Mouse (Mus musculus) heart, postnatal 10 days (tissue): ENCODE measurements at regions not wholly inside any gene's neighbourhood (a gene's known extent, or its start where the extent isn't known, plus 50 kb on each side); places are given as distances from the start of the nearest gene placed in this dataset.

Source experiments
- DNase-seq, 2 experiments: peaks; one replicate each; pipeline ENCODE4 v3.0.0; 2021
- intact Hi-C: fragments of 180-260 bp; cut with DNase I; formaldehyde crosslinking; loops from one replicate; pipeline ENCODE4 v1.15.1; 2025

- intact Hi-C loops, result no loop called here
- DNase-seq, result no peak
These were observed 81.7 kb upstream of the Id2 start for GRCm38 (mm10) chr12:25178491-25179115.

DNA sequence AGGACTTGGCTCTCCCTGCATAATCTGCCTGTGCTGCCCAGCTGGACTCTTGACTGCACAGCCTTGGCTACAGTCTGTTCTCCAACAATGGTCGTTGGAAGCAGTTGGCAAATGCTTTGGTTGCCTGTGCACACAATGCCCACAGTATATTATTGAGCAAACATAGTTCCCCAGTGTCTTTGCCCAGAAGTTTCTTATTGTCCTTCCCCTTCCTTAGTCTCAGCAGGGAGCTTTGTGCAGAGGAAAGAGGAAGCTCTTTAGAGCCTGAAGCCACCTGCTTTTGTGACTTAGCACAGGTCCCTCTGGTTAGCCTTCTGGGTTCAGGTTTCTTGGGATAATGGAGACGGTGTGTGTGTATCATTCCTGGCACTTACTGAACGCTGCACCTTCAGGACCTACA lies 80.9 kb upstream of the Id2 start:
- intact Hi-C loops, result no loop called here
- no peak for DNase-seq

DNA sequence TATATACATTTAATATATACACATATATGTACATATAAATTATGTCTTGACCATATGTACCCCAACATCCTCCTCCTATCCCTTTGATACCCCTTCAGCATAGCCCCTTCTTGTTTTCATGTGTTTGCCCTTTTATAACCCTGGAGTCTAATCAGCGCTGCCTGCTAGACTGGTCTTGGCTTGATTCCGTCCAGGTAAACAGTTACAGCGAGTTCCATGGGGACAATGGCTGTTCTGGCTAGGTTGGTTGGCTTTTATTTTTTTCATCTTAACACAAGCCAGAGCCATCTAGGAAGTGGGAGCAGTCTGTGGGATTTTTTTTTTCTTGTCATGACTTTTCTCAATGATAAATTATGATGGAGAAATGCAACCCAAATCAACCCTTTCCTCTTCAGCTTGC lies 79.6 kb upstream of the Id2 start:
- DNase-seq, result no peak
- intact Hi-C loops, result no loop called here

- intact Hi-C loops, result no loop called here
- no peak for DNase-seq
These were observed 76.1 kb upstream of the Id2 start for GRCm38 (mm10) chr12:25173064-25173463.

- no peak for DNase-seq
- intact Hi-C loops, result no loop called here
These were observed 75.5 kb upstream of the Id2 start for GRCm38 (mm10) chr12:25172450-25172849.

GRCm38 (mm10) chr12:25169611-25170010 lies 72.7 kb upstream of the Id2 start:
- DNase-seq, result no peak
- intact Hi-C loops, result no loop called here

DNA sequence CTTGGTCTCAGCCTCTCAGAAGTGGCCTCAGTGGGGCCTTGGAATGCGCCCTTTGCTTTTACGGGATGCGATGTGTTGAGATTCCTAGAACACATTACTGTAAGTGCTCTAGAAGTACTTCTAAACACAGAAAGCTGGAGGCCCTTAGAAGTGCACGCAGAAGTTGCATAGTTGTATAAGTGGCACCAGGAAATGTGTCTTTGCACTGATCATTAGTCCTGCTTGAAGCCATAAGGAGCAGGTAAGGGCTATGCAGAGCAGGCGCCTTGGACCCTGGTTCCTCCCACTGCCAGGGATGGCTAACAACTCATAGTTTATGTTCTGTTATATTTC lies 71.2 kb upstream of the Id2 start:
- intact Hi-C loops, result no loop called here
- DNase-seq, result no peak

DNA sequence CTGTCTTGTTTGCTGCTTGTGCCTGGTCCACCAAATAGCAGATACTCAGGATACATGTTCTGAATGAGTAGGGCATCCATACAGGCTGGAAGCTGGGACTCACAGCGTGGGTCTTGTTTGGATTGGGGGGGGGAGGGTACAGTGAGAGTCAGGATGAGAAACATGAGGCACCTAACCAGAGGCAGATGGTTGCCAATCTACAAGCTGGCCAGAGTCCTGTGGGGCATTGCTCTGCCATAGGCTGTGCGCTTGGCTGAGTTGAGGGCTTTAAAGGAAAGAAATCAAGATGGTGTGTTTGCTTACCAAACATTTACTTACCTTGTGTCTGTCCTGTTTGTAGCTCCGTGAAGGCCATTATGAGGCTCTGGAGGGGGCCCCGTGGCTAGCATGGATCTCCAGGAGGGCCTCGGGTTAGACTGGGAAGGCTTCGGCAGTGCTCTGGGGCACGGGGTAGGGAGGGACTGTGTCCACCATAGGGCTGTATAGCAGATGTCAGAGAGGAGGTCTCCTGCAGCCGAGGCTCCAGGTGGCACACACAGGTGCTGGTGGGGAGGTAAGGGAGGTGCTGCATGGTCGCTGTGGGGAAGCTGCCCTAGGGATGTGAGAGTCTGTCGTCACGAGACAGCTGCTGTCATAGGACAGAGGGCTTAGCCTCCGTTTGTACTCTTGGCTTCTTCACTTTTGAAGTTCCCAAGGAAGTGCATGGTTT lies 70.7 kb upstream of the Id2 start:
- intact Hi-C loops, result no loop called here
- no peak for DNase-seq

DNA sequence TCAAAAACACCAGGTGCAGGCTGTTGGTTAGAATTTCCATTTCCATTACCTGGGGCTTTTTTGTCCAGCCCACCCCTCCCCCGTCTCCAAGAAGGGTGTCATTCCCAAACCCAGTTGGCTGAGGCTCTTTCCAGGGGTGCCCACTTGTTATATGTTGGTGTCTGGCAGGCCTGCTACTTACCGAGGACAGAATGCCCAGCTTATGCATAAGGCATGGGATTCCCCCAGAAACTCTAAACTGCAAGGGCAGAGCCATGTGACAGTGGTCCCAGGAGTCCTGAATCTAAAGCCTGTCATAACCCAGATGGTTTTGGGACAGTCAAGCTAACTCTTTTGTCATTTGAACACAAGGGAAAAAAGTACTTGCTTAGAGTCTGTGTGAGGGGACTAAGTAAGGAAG lies 69.6 kb upstream of the Id2 start:
- DNase-seq, result no peak
- intact Hi-C loops, result no loop called here

- intact Hi-C loops, result no loop called here
- DNase-seq, result peak in 1 of 2 experiments; percentile 38
These were observed 68.7 kb upstream of the Id2 start for GRCm38 (mm10) chr12:25165650-25166049.

DNA sequence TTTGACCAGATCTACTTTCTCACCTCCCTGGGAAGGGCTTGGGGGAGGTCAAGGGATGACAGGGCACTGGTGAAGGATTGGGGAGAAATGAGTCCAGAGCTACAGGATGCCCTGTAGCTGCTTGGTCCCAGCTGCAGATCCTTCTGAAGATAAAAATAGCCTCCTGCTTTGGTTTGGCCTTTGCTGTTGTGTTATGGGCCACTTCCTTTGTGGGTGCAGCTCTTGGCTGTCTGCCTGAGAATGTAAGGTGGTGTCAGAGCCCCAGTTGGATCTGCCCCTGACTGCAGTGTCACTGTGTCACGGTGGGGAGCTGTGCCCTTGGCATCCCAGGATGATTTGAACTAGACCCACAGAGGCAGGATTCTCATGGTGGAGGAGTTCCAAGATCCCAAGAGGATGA lies 67.8 kb upstream of the Id2 start:
- intact Hi-C loops, result no loop called here
- DNase-seq, result no peak

DNA sequence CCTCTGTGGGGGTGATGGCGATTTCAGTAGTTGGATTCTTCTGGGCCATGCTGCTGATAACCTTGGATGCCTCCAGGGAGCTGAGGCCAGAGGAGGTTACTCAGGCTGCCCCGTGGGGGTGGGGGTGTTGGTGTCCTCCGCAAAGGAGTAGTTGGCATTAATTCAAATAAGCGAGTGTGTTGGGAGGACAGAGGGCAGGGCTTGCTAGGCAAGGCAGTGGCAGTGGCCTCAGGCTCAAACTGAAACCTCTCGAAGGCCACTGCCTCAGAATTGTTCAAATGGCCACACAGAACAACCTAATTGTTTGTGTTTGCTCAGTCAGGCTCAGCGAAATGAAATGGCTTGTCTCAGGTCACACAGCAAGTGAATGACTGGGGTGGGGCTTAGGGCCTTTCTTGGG lies 66.6 kb upstream of the Id2 start:
- peak; percentile 39 to 43 for DNase-seq
- intact Hi-C loops, result no loop called here

GRCm38 (mm10) chr12:25162843-25163242 lies 65.9 kb upstream of the Id2 start:
- intact Hi-C loops, result no loop called here

GRCm38 (mm10) chr12:25161939-25162338 lies 65.0 kb upstream of the Id2 start:
- no peak for DNase-seq
- intact Hi-C loops, result loop anchor here (2.0 kb wide), 2 partner anchors 51 to 61 kb away; no protein-coding TSS in a partner anchor

More at GRCm38 (mm10) chr12:25162843-25163242, 65.9 kb upstream of the Id2 start:
- no peak for DNase-seq

- intact Hi-C loops, result loop anchor here (2.0 kb wide), 2 partner anchors 50 to 60 kb away; no protein-coding TSS in a partner anchor
- peak; percentile 56 to 62 for DNase-seq
These were observed 64.3 kb upstream of the Id2 start for GRCm38 (mm10) chr12:25160990-25161843.

DNA sequence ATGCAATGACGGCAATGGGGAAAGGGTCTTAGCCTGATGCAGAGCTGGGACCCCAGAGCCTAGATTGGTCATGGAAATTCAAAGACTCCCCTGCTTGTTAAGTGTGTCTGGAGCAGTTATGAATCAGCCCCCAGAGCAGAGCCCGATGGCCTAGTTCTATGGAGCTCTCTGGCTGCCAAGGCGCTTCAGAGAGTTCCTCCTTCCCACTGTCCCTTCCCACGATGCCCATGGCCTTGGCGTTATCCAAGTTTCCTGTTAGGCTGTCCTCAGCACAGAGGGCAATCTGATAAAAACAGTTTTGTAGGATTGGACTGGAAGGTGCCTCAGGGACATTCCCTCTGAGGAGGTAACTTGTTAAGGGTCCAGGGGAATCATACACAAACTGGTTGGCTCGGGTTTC lies 62.2 kb upstream of the Id2 start:
- no peak for DNase-seq
- intact Hi-C loops, result no loop called here

DNA sequence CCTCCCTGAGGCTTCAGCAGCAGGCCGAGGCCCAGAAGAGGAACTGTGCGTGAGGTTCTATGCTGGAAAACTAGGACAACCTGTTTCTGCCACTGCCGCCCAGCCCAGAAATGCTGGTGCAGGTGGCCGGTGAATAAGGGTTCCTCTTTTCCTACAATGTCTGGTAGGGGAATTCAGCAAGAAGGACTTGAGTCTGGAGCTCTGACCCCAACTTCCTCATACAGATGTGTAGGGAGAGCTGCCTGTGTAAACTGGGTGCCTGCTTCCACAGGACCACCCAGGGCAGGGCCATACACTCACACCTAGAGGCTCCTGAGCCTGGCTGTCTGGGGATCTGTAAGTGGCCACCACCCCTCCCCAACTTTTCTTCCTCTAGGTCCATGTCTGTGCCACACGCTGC lies 60.3 kb upstream of the Id2 start:
- no peak for DNase-seq
- intact Hi-C loops, result no loop called here

GRCm38 (mm10) chr12:25155396-25155795 lies 58.5 kb upstream of the Id2 start:
- DNase-seq, result no peak
- intact Hi-C loops, result no loop called here

GRCm38 (mm10) chr12:25148099-25148498 lies 51.2 kb upstream of the Id2 start:
- DNase-seq, result no peak
- intact Hi-C loops, result no loop called here
